Mouse (Mus musculus): ENCODE measurements at regions not wholly inside any gene's neighbourhood (a gene's known extent, or its start where the extent isn't known, plus 50 kb on each side); places are given as distances from the start of the nearest gene placed in this dataset.

DNA sequence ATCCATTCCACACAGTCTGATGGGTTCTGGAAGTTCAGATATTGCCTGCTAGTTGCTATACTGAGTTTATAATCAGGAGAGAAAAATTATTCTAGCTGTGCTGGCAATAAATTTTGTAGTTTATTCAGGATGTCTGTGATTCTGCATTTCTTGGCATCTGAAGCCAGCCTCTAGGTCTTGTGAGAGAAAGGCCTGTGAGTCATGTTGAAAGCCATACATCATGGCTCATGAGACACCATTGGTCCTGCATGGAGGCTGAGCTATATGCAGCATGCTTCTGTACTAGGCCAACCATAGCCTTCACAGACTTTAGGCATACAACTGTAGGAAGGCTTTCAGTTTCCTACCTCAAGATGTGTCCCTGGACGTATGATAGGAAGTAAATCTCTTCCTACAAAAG, 1334.7 kb downstream of the Fam181b start:
- H3K36me3 ChIP-seq (ENCODE audit: control insufficient read depth, insufficient read depth, low read length): no peaks in the 10 kb centered on the region
- ATAC-seq (ENCODE audit: low FRiP score, low TSS enrichment) (no peak), DNase-seq (no peak)
- H3K27ac ChIP-seq (replicated peaks; ENCODE audit: low read depth, low read length): no peak overlapping the region
- no peak overlapping the region for H3K9ac ChIP-seq (replicated peaks; ENCODE audit: low read length)
- no peaks in the 10 kb centered on the region for H3K27me3 ChIP-seq (ENCODE audit: control insufficient read depth, insufficient read depth, low read length)
- no peaks in the 10 kb centered on the region for H3K4me1 ChIP-seq (ENCODE audit: control insufficient read depth, insufficient read depth, low read length)
- no peaks in the 10 kb centered on the region for H3K9me3 ChIP-seq (ENCODE audit: control insufficient read depth, low read length)
- H3K4me3 ChIP-seq (replicated peaks; ENCODE audit: low read depth, low read length): no peak overlapping the region
- 78% methylated on average over 1 of the region's 1 CpGs for WGBS
- H3K4me2 ChIP-seq (ENCODE audit: low read length): no peak overlapping the region

DNA sequence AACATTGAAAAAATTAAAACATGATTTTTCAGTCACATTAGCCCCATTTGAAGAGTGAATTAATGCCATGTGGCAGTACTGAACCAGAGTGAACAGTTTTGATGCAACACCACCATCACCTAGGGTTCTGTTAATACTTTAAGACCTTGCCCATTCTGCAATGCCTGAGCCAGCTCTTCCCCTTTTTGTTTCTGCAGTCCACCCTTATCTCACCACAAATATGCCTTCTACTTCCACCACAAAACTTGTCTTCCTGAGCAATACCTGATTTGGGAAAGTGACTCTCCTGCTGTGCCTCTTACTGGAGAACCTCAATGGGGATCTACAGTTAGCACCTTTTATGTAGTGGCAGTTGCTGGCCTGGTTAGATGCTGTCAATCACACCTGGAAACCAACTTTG, 1335.7 kb downstream of the Fam181b start:
- DNase-seq (no peak), ATAC-seq (ENCODE audit: low FRiP score, low TSS enrichment) (no peak)
- Histone ChIP-seq H3K9me3 (ENCODE audit: control insufficient read depth, low read length) (no peaks in the 10 kb centered on the region), H3K4me1 (ENCODE audit: control insufficient read depth, insufficient read depth, low read length) (no peaks in the 10 kb centered on the region), H3K4me3 (replicated peaks; ENCODE audit: low read depth, low read length) (no peak overlapping the region), H3K4me2 (ENCODE audit: low read length) (no peak overlapping the region), H3K9ac (replicated peaks; ENCODE audit: low read length) (no peak overlapping the region), H3K27ac (replicated peaks; ENCODE audit: low read depth, low read length) (no peak overlapping the region), H3K36me3 (ENCODE audit: control insufficient read depth, insufficient read depth, low read length) (no peaks in the 10 kb centered on the region), H3K27me3 (ENCODE audit: control insufficient read depth, insufficient read depth, low read length) (no peaks in the 10 kb centered on the region)

DNA sequence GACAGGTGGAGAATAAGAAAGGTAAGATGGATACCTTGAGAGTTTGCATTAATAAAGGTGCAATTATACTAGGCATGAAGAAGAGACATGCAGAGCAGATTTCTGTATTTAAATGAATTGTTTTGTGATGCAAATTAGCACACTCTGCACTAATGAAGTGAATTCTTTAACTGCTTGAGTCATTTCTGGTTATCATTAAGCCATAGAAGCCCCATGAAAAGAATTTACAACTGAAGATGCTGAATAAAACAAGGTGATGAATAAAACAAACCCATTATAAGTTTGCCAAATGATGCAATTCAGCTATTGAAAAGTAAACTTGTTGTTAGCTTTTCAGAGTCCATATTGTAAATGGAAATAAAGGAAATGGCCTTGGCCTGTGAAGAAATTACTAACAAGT, 1351.8 kb downstream of the Fam181b start:
- DNase-seq: peak; percentile 20
- no peak overlapping the region for H3K27ac ChIP-seq (replicated peaks; ENCODE audit: low read depth, low read length)
- no peak overlapping the region for H3K4me3 ChIP-seq (replicated peaks; ENCODE audit: low read depth, low read length)
- H3K9me3 ChIP-seq (ENCODE audit: control insufficient read depth, low read length): no peaks in the 10 kb centered on the region
- H3K9ac ChIP-seq (replicated peaks; ENCODE audit: low read length): no peak overlapping the region
- no peaks in the 10 kb centered on the region for H3K4me1 ChIP-seq (ENCODE audit: control insufficient read depth, insufficient read depth, low read length)
- ATAC-seq (ENCODE audit: low FRiP score, low TSS enrichment): no peak
- H3K4me2 ChIP-seq (ENCODE audit: low read length): no peak overlapping the region
- no peaks in the 10 kb centered on the region for H3K36me3 ChIP-seq (ENCODE audit: control insufficient read depth, insufficient read depth, low read length)
- H3K27me3 ChIP-seq (ENCODE audit: control insufficient read depth, insufficient read depth, low read length): no peaks in the 10 kb centered on the region
